Mouse (Mus musculus) thymus, adult 2 months (tissue): ENCODE measurements around the gene Nop16. TPM values are rescaled to one million over a fixed set of nuclear protein-coding genes. Genes with fewer than 3 reads are reported as not detected.

ENCODE experiments used
- DNase-seq: peaks from one replicate; pipeline ENCODE4 v3.0.0; 2021
- H3K27ac ChIP-seq: fragments of 200-500 bp; 2 replicates; pipeline ENCODE4 v1.5.1; 2012; ENCODE audit warnings: low read length, control low read depth; ENCODE audit not compliant: control insufficient read depth, insufficient read depth
- H3K27me3 ChIP-seq: fragments of 200-500 bp; 2 replicates; pipeline ENCODE4 v1.6.1; 2012; ENCODE audit warnings: mild to moderate bottlenecking, low read length, moderate library complexity, mixed read lengths; ENCODE audit not compliant: control insufficient read depth, insufficient read depth
- H3K36me3 ChIP-seq: fragments of 200-500 bp; 2 replicates; pipeline ENCODE4 v1.6.1; 2012; ENCODE audit warnings: mild to moderate bottlenecking, low read length, moderate library complexity; ENCODE audit not compliant: control insufficient read depth, insufficient read depth
- H3K4me1 ChIP-seq: fragments of 200-500 bp; replicated peaks from 2 replicates; pipeline ENCODE4 v1.6.1; 2012; ENCODE audit warnings: low read length; ENCODE audit not compliant: control insufficient read depth, insufficient read depth
- H3K4me3 ChIP-seq: fragments of 200-500 bp; 2 replicates; pipeline ENCODE4 v1.5.1; 2012; ENCODE audit warnings: mild to moderate bottlenecking, low read length, control low read depth, moderate library complexity; ENCODE audit not compliant: control insufficient read depth, insufficient read depth
- CTCF ChIP-seq: fragments of 200-500 bp; IDR thresholded peaks from 2 replicates; pipeline ENCODE4 v1.5.1; 2012; ENCODE audit warnings: mild to moderate bottlenecking, control low read depth, low read length, moderate library complexity, borderline replicate concordance; ENCODE audit not compliant: control insufficient read depth, poor library complexity, insufficient read depth; ENCODE audit errors: extremely low read depth
- POLR2A ChIP-seq: fragments of 200-500 bp; IDR thresholded peaks from 2 replicates; pipeline ENCODE4 v1.6.1; 2012; ENCODE audit warnings: mild to moderate bottlenecking, low read length, control low read depth, moderate library complexity; ENCODE audit not compliant: control insufficient read depth, poor library complexity, insufficient read depth; ENCODE audit errors: extremely low read depth
- WGBS: fragments of 180-500 bp; shearing (Covaris S2); methylation state at CpG from one replicate; pipeline ENCODE4 v1.1.7; 2018; 5-methylcytosine and 5-hydroxymethylcytosine counted together
- polyA plus RNA-seq: library from polyadenylated mRNA; depleted of rRNA; stranded (reverse); fragments of >200 nt; gene quantifications from 2 replicates; pipeline ENCODE4 v1.2.3, GENCODE M21; 2012

The Nop16 gene
- polyA plus RNA-seq, 1 experiment: 8.7 TPM

DNA sequence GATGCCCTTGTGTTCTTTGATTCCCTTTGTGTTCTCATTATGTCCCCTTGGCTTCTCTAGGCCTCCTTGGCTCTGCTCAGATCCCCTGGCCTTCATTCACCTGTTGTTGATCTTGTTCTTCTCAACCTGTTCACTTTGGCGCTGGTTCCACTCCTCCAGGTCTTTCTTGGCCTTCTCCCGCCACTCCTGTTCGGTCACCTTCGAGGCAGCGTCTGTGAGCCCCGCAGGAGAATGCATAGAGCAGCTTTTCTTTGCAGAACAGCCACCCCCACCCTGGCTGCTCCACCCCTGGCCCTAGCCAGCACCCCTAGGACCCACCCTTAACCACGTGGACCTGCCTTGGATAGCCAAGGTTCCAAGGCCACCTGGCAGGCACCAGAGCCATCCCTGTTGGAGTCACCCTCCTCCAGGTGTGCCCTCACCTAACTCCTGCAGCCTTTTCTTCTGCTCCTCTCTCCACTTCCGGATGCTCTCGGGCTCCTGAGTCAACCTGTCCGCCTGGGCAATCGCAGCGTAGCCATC is 8.8 kb upstream of the Nop16 start:
- Histone ChIP-seq H3K4me3 (no peak overlapping the region), H3K27ac (no peak overlapping the region), H3K4me1 (no peaks in the 10 kb centered on the region), H3K27me3 (no peaks in the 10 kb centered on the region), H3K36me3 (no peaks in the 10 kb centered on the region)
- DNase-seq: no peak
- 95% methylated on average over 12 of the region's 12 CpGs for WGBS
- TF ChIP-seq POLR2A (no peak), CTCF (no peak)

DNA sequence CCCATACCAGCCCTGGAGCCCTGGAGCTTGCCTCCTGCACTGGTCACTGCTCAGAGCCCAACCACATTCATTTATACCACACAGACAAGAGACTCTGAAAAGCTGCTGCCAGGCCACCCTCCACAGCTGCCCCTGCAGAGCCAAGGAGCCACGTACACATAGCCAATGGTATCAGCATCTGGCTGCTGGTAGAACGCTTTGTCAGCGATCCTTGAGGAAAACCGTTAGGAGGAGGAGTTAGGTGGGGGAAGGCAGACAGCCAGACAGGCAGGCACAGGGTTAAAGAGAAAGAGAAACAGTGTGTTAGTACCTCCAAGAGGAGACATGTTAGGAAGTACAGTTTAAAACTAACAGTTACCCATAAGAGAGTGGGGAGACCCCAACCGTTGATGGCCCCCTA is 7.0 kb upstream of the Nop16 start:
- no peak overlapping the region for H3K27ac ChIP-seq
- no peaks in the 10 kb centered on the region for H3K27me3 ChIP-seq
- no peak for DNase-seq
- no peaks in the 10 kb centered on the region for H3K36me3 ChIP-seq
- no peak overlapping the region for H3K4me3 ChIP-seq
- no peaks in the 10 kb centered on the region for H3K4me1 ChIP-seq
- 97% methylated on average over 5 of the region's 5 CpGs for WGBS
- no peak for TF ChIP-seq CTCF

DNA sequence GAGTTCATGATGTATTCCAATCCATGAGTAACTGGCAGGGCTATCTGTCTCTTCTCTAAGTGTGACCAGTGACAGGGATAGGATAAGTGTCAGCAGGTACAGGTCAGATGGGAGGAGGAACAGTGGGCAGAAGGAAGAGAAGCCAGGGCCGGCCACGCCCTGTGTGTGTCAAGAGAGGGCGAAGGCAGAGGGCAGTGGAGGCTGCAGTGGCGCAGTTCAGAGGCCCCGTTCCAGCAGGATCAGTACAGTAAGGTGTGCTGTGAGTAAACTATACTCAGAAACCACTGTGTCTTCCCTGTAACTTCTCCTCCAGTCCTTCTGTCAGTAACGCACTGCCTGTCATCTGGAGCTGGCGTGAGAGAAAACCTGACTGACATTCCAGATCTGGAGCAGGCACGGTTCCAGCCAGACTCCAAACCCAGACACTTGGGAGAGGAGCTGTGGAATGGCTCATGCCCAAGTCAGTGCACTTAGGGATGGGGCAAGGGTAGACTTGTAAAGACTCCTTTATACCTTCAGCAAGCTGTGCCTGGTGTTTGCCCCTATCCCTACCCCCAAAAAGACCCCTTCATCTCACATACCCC is 6.3 kb upstream of the Nop16 start:
- no peaks in the 10 kb centered on the region for H3K27me3 ChIP-seq

DNA sequence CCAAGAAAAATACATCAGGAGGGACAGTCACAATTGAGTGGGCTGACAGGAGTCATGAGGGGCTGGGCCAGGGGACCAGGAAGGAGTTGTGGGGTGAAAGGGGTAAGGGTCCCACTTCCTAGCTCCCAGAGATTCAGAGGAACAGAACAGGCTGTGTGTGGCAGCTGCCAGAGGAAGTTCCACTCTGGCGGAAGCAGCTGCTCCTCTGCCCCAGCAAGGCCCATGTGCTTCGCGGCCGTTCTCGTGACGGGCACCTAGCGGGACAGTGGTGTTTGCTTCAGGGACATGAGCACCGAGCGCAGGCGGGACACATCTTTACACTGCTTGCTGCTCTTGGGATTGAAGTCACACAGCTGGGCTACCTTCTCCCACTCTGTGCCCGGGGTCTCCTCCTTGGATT is 3.7 kb upstream of the Nop16 start:
- 95% methylated on average over 11 of the region's 11 CpGs for WGBS
- no peak overlapping the region for H3K4me3 ChIP-seq
- H3K27me3 ChIP-seq: no peaks in the 10 kb centered on the region
- TF ChIP-seq POLR2A (no peak), CTCF (no peak)
- H3K36me3 ChIP-seq: no peaks in the 10 kb centered on the region
- peaks cover 3% of the 10 kb centered on the region; the same call in 1 of the 2 replicates for H3K4me1 ChIP-seq
- no peak for DNase-seq
- H3K27ac ChIP-seq: no peak overlapping the region

More for the DNA sequence above, 6.3 kb upstream of the Nop16 start:
- DNase-seq: no peak
- 93% methylated on average over 8 of the region's 8 CpGs for WGBS
- Histone ChIP-seq H3K27ac (no peak overlapping the region), H3K4me3 (no peak overlapping the region), H3K36me3 (no peaks in the 10 kb centered on the region), H3K4me1 (no peaks in the 10 kb centered on the region)
- TF ChIP-seq POLR2A (no peak), CTCF (no peak)

DNA sequence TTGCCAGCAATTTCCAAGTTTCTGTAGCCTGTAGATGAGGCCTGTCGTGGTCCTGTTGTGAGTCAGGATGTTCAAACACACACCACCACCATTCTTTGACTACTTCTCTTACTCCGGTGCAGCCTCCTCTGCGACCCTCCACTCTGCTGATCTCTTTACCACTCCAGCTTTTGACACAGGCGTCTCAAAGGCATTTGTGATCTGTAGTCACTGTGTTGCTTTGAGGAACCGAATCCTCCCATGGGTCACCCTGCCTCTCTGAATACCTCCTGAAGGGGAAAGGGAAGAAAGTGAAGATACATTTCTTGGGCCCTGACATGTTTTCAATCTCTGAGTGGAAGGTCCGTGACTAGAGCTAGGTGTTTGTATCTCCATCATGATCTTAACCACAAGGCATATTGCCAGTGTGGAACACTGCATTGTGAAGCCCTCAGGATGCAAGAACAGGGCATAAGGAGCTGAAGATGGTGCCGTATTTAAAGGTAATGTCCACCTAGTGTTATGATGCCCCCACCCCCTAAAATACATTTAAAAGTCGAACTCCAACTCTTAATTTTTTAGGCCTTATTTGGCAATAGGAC is 2.0 kb upstream of the Nop16 start:
- TF ChIP-seq POLR2A: no peak
- TF ChIP-seq CTCF: no peak
- Histone ChIP-seq H3K4me3 (no peak overlapping the region), H3K36me3 (no peaks in the 10 kb centered on the region), H3K4me1 (peaks cover 3% of the 10 kb centered on the region; the same call in 1 of the 2 replicates), H3K27ac (no peak overlapping the region), H3K27me3 (no peaks in the 10 kb centered on the region)
- WGBS: 93% methylated on average over 8 of the region's 8 CpGs
- DNase-seq: no peak

DNA sequence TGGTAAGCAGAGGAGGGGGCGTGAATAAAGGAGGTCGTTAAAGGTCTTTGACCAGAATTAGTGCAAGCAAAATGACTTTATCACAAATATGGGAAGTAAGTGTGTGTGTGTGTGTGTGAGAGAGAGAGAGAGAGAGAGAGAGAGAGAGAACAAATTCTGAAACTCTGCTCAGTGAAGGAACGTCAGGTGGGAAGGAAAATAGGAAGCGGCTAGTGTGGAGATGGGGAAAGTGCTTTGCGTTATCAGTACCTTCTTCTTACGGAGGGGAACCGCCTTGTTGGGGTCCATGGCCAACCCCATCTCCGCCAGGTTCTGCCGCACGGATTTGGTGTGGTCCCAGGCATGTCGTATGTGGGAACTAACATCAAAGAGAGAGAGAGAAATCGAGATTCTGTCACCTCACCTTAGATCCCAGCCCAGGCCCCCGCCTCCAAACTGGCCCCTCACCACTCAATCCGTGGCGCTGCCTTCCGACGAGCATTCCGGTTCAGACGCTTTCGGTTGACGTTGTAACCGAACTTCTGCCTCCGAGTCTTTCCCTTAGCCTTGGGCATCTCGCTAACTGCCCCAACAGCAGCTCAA is 385 bp downstream of the Nop16 start:
- Histone ChIP-seq H3K4me3 (peak overlapping the region; percentile 97), H3K27me3 (no peaks in the 10 kb centered on the region), H3K27ac (no peak overlapping the region), H3K36me3 (no peaks in the 10 kb centered on the region), H3K4me1 (peaks cover 3% of the 10 kb centered on the region; the same call in 1 of the 2 replicates)
- under 1% methylated on average over 24 of the region's 24 CpGs for WGBS
- DNase-seq: no peak
- TF ChIP-seq CTCF: no peak

DNA sequence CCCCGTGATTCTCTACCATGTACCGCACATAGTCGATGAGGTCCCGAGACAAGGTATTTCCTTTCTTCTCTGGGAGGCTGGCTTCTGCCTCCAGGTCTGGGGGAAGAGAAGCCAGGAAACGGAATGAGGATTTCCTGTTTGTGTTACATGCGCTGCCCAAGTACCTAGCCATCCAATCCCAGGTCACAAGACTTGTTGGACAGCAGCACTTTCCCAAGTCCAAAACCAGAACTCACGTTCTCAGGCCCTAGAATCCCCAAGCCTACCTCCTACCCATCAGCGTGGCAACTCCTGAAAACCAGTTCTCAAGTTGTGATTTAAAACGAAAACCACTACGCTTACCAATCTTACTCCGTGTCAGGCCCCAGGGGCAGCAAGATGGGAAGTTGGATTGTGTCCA is 4.1 kb downstream of the Nop16 start:
- WGBS: 92% methylated on average over 11 of the region's 11 CpGs
- Histone ChIP-seq H3K27me3 (no peaks in the 10 kb centered on the region), H3K4me1 (peaks cover 2% of the 10 kb centered on the region; the same call in 1 of the 2 replicates), H3K4me3 (no peak overlapping the region), H3K27ac (no peak overlapping the region), H3K36me3 (no peaks in the 10 kb centered on the region)
- DNase-seq: no peak
- TF ChIP-seq POLR2A (no peak), CTCF (no peak)
